Mouse (Mus musculus) T-helper 2 cell (primary cell): ENCODE measurements around the gene Vmn1r126.
"Not testable (repeated sequence)": the region's sequence is repeated elsewhere in the genome, so short reads cannot be mapped to it uniquely, and the experiment has no call there.

Experiments
- in situ Hi-C: fragments of 300-600 bp; cut with MboI, MseI; formaldehyde crosslinking; loops from one replicate; pipeline ENCODE4 v1.15.1; 2025; ENCODE audit warnings: high pct_unique_total_duplicates

Gene Vmn1r126

GRCm38 (mm10) chr7:21301367-21301766 lies at the start of gene Vmn1r126:
Gene Vmn1r126, minus strand, starts transcription at chr7:21301467.
- in situ Hi-C loops: not testable (repeated sequence)

- in situ Hi-C loops: loop anchor here (25.0 kb wide), 1 partner anchor 463 kb away; no protein-coding TSS in a partner anchor
These were observed 47.8 kb upstream of the Vmn1r126 start, which contains the start of gene Vmn1r128 for GRCm38 (mm10) chr7:21349073-21349472. Gene Vmn1r128, plus strand, starts transcription at chr7:21349373.

GRCm38 (mm10) chr7:21319761-21320160 lies 18.5 kb upstream of the Vmn1r126 start, which contains the start of gene Vmn1r127:
Gene Vmn1r127, minus strand, starts transcription at chr7:21319861.
- in situ Hi-C loops: not testable (repeated sequence)

- in situ Hi-C loops: loop anchor here (25.0 kb wide), 1 partner anchor 1160 kb away; the partner anchor contains the start of gene Gm16442
These were observed 29.4 kb downstream of the Vmn1r126 start, which contains the start of gene Vmn1r125 for GRCm38 (mm10) chr7:21271879-21272278. Gene Vmn1r125, plus strand, starts transcription at chr7:21272179.

DNA sequence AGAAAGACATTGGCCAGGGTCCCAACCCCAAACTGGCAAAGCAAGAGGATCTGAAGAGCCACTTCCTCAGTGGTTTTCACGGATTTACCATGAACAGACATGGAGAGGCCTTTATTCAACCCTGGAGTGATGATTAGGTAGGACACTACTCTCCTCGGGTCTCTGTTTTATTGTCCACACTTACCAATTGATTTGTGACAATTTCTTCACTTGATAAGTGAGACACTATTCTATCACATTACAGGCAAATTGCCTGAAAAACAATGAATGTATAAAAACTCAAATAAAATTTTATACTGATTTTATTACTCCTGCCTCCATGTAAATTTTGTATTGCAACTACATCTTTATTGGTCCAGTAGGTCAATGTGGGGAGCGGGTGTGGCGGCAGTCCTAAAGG lies 40.8 kb downstream of the Vmn1r126 start, which contains the start of gene Vmn1r124:
Gene Vmn1r124, minus strand, starts transcription at position 101 of the 400 bp plus-strand sequence.
- in situ Hi-C loops: loop anchor here (10.0 to 25.0 kb wide), 2 partner anchors 1148 to 1694 kb away; partner anchors contain the start of gene Gm16442
